Mouse (Mus musculus) layer of hippocampus, postnatal 36 days (tissue): ENCODE data around the gene Casp9. TPM values are rescaled to one million over a fixed set of nuclear protein-coding genes. Genes with fewer than 3 reads are reported as not detected.
A peak's percentile ranks its signal among the peaks of the same experiment; 100 is the strongest.

Experiments
- DNase-seq, 2 experiments: peaks; one replicate each; pipeline ENCODE4 v3.0.0; 2022
- total RNA-seq, 2 experiments: library from RNA; stranded (reverse); gene quantifications; 2 replicates each; pipeline ENCODE4 v1.2.3; 2021

The Casp9 gene
- total RNA-seq, 2 experiments from 2014 or later, result 19.9 to 21.1 TPM

GRCm38 (mm10) chr4:141818861-141819260, 25.4 kb downstream of the Casp9 start:
- DNase-seq, result no peak

GRCm38 (mm10) chr4:141819316-141819715, 25.9 kb downstream of the Casp9 start:
- no peak for DNase-seq

- no peak for DNase-seq
These were observed 27.8 kb downstream of the Casp9 start for GRCm38 (mm10) chr4:141821178-141821577.

DNA sequence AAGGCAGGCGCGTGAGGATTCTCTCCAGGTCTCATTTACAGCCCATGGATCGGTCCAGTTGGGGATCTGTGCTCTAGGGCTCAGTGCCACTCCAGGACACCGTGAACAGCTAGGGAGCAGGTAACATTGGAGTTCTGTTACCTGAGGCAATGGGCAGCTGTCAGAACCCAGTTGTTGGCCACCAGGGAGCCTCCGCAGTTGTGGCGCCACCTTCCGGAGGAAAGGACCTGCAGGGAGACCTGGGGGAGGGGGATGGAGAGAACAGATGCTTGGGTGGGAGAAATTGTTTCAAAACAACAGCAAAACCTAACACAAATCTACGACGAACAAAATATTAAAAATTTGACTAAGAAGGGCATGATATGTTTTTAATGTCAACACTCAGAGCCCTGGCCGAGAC, 28.7 kb downstream of the Casp9 start:
- DNase-seq, result no peak

GRCm38 (mm10) chr4:141822979-141823378, 29.6 kb downstream of the Casp9 start:
- no peak for DNase-seq

GRCm38 (mm10) chr4:141826060-141826459, 32.6 kb downstream of the Casp9 start, which contains the start of gene Cela2a:
Cela2a (minus strand) TSS chr4:141826160.
- DNase-seq, result no peak

- DNase-seq, result no peak
These were observed 34.0 kb downstream of the Casp9 start for GRCm38 (mm10) chr4:141827401-141827800.

DNA sequence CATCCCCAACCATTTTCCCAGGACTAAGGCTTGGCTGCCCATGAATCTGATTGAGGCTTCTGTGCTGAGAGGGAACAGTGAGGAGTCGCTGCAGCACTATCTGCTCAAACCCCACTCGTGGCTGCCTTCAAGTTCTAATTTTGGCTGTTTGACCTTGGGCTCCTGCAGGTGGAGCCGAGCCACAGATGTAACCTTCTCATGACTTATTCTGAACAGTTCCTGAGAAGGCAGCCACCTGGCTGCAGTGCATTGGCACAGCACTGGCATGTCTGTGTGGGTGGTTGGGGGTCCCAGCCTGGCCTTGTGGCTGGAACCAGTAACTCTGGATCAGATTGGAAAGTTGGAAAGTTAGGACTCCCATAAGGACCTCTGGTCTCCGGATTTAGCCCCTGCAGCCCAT, 34.8 kb downstream of the Casp9 start:
- DNase-seq, result no peak

DNA sequence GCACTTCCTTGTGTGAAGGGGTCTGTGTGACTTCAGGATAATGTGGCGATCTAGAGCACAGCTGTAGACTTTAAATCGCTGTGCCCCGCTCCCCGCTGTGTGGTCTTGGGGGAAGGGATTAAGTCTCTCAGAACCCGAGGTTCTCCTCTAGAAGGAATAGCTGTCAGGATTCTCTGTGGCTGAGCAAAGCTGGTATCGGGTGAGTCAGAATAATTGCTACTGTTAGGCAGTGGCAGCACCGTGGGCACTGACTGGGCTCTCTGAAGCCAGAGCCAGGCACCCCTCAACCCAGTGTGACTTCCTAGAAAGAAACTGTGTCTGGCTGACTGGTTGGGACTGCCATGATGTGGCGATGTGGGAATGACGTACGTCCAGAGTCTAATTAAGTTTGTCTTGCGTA, 37.0 kb downstream of the Casp9 start:
- no peak for DNase-seq

GRCm38 (mm10) chr4:141831361-141831760, 37.9 kb downstream of the Casp9 start:
- DNase-seq, result no peak

- DNase-seq, result peak in 1 of 2 experiments; percentile 19
These were observed 40.5 kb downstream of the Casp9 start for GRCm38 (mm10) chr4:141833911-141834310.

DNA sequence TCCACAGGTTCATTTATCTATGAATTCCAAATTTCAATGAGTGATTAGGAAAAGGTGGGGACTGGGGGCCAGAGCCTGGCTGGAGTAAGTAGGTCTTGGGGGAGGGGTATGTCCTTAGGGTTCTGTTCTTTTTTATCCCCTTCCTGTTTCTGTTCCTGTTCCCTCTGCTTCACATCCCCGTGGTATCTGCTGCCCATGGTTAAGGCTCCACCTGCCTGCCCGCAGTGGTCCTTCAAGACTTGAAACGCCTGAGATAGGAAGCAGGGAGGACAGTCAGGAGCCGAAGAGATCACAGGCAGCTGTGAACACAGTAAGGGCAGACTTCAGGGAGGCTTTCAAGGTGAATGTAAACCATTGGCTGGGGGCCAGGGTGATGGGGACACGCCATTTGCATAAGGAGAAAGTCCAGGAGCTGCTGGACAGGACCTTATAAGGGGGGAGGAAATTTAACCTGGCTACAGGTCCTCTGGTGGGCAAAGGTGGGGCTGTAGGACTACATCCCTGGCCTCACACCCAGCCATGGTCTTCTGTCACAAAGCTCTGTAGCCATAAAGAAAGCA, 41.2 kb downstream of the Casp9 start:
- DNase-seq, result no peak

DNA sequence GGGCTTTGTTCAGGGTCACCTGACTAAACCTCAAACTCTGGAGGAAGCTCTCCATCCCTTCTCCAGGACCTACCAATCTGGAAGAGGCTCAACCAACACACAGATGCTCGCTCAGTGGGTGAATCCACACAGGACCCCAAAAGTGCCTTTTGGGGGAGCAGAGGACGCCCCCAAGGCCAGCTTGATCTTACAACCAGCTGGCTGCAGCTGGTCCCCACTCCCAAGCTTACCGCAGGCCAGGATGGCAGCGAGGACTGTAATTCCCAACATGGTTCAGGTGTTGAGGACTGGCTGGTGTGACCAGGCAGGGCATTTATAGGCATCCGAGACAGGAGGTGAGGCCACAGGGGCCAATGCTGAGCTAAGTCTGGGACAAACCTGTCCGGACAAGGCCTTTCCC, 52.6 kb downstream of the Casp9 start, which contains the start of gene Ctrc:
Gene Ctrc, minus strand, starts transcription at position 361 of the 400 bp plus-strand sequence.
- no peak for DNase-seq

- DNase-seq, result peak in 1 of 2 experiments; percentile 43
These were observed 60.0 kb downstream of the Casp9 start for GRCm38 (mm10) chr4:141853437-141853836.

GRCm38 (mm10) chr4:141857422-141857930, 64.1 kb downstream of the Casp9 start:
- peak; percentile 81 to 83 for DNase-seq

GRCm38 (mm10) chr4:141858501-141858900, 65.1 kb downstream of the Casp9 start:
- no peak for DNase-seq

- DNase-seq, result no peak
These were observed 65.9 kb downstream of the Casp9 start for GRCm38 (mm10) chr4:141859351-141859750.

GRCm38 (mm10) chr4:141860246-141860841, 66.9 kb downstream of the Casp9 start:
- DNase-seq, result no peak

- DNase-seq, result no peak
These were observed 68.3 kb downstream of the Casp9 start for GRCm38 (mm10) chr4:141861591-141862295.

GRCm38 (mm10) chr4:141862867-141863266, 69.5 kb downstream of the Casp9 start:
- DNase-seq, result no peak

GRCm38 (mm10) chr4:141863726-141864280, 70.4 kb downstream of the Casp9 start:
- DNase-seq, result no peak

- no peak for DNase-seq
These were observed 71.1 kb downstream of the Casp9 start for GRCm38 (mm10) chr4:141864506-141864905.

- no peak for DNase-seq
These were observed 71.6 kb downstream of the Casp9 start for GRCm38 (mm10) chr4:141865006-141865405.
